Mouse (Mus musculus) kidney, adult 18-20 months (tissue): ENCODE measurements at regions not wholly inside any gene's neighbourhood (a gene's known extent, or its start where the extent isn't known, plus 50 kb on each side); places are given as distances from the start of the nearest gene placed in this dataset.

Source experiments
- DNase-seq: peaks from one replicate; pipeline ENCODE4 v3.0.0; 2021

DNA sequence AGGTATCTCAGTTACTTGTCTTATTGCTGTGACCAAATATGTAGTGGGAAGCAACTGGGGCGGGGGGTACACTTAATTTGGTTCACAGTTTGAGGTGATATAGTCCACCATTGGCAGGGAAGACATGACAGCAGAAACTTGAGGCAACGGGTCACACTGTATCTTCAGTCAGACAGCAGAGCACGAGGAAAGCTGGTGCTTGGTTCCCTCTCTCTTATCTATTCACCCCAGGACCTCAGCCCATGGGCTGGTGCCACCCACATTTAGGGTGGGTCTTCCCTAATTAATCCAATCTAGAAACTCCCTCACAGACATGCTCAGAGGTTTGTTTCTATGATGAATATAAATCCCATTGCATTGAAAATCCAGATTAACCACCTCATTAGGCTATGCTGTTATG lies 56.5 kb downstream of the Otud1 start:
- no peak for DNase-seq

DNA sequence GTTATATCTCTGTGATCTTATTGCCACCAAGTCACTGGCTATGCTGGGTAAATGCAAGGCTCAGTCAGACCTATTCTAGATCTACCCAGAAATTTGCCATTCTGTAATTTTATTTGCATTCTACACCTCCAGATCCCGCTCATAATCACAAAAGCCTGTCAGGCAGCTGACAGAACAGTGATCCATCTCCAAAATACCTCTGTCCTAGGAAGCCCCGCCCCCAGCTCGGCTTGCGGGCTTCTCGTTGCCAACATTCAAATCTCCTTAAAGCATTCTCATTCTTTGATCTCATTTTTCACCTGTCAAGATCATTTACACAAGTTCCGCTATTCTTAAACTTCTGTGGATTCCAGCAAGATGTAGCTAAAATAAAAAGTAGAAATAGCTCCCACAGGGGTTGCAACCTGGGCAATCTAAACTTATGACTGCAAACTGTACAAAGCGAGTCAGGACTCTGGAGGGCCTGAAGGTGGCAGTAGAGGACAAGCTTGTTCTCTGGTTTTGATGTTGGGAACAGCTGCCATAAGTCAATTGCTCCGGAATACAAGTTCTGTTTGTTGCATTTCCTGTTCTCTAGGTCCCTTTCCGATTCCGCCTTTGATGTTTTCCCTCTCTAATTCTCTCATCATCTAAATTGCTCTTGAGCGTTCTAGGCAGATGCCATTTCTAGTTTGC lies 58.1 kb downstream of the Otud1 start:
- DNase-seq: peak; percentile 54

DNA sequence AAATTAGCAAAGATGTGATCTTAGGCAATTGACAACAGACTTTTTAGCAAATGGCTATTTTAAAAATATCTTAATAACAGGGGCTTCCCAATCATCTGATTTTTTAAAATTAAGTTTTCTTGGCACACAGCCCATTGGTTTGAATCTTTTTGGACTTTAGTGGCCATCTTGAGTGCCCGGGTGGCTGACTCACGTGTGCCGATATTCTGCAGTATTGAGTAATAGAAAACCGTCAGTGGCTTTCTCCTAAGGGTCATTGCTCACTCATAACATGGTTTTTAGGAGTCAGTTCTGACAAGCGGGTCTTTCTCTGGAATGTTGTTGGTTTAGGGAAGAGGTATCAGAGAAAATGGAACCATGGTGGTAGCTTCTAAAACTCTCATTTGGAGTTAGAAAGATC lies 58.8 kb downstream of the Otud1 start:
- DNase-seq: no peak

DNA sequence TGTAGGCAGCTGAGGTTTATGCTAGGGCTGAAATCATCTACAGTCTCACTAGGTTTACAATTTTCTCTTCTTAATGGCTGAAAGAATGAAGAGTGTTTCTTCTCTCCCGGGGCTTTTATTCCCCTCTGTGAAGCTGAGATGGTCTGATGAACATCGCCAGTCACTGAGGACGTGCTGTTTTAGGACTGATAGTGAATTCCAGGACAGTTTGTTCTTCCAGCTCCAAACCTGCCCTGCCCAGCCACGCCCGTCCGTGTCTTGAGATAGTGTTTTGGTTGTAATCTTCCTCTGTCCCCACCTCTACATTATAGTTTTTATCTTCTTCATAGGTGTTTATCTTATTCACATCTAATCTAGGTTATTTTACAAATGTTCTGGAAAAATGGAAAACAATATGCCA lies 68.5 kb downstream of the Otud1 start:
- DNase-seq: no peak

DNA sequence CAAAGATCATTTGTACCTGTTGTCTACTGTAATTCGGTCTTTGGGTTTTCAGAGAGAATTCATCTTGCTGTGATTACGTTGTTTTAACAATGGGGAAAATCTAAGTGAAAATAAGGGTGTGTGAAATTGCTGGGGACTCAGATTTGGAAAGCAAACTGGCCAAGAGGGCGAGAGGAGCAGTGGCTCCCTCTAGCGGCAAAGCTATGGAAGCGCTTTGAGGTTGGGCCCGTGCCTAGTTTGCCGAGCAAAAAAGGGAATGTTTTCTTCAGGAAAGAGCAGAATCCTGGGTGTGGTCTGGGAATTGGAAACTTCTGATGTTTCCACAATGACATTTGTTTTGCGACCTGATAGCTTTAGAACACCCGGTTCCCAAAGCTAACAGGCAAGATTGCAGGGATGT lies 69.4 kb downstream of the Otud1 start:
- DNase-seq: peak; percentile 38

DNA sequence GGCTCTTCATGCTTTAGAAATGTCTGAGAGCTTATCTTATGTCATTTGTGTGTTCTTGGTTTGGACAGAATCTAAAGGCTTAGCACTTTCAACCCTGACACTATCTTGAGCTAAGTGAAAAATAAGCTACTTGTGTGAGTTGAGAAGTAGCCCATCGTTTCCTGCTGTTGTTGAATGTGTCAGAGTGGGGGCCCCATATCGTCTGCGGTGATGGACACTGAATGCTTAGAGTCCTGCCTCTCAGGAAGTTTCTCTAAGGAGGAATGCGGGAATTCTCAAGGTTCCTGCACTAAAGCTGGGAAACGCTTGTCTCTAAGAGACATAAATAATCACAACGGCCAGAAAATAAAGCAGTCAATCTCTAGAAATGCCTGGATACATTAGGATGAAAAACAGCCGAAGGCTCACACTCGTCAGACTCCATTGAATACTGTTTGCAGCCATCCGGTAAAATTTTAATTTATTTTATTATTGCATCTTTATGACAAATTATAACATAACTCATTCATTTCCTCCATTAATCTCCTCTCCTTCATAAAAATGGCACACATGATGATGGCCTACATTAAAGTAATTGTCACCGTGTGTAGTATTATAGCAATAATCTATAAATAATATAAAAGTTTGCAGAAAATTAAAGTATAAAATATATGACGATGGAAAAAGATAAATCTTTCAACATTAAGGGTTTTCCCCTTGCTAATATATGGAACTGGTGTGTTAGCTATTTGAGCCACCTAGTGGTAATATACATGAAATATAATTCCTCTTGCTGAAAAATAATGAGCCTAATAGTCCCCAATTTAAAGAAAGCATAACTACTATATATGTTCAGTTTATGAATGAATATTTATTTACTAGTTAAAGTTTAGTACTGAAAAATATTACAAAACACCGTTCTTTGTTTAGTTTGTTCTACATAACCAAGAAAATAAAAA lies 75.6 kb downstream of the Otud1 start:
- DNase-seq: no peak

DNA sequence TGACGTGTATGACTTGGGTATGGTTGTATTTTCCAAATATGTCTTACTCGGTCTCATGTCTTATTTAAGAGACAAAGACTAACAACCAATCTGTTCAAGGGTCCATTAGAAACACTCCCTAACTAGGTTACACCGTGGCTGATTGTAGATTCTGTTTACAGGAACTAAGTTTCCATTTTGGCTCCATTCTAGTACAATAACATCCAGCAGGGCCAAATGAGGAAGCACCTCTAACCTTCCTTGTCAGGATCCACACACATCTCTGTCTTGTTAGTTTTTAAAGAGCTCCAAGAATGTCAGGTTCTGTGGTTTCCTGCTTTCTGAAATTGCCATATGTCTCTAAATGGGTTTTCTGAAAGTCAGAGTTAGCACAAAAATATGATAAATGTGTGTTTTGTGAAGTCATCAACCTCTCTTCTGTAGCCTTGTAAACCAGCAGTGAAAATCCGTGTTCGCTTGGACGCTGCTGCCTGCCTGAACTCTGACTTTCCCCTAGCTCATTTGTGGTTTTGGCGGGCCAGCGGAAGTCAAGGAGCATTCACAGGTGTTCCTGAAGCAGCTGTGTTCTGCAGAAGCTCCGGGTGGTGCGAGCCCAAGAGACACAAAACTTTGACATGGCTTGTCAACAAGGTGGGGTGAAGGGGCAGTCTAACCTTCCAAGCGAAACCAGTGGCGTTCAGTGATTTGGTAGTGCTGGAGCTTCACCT lies 76.8 kb downstream of the Otud1 start:
- DNase-seq: no peak

DNA sequence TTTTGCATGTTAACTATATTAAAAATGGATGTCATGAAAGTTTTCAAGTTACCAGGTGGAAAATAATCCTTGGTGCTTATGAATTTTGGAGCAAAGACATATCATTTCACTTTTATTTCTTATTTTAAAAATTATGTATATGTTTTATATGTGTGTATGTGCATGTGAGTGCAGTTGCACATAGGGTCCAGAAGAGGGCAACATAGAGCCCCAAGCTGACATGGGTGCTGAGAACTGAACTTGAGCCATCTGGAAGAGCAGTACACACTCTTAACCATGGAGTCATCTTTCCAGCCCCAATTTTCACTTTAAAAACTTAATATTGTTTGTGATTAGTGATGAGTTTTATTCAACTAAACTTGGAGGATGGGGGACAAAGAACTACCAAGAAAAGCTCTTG lies 84.0 kb downstream of the Otud1 start:
- DNase-seq: no peak

DNA sequence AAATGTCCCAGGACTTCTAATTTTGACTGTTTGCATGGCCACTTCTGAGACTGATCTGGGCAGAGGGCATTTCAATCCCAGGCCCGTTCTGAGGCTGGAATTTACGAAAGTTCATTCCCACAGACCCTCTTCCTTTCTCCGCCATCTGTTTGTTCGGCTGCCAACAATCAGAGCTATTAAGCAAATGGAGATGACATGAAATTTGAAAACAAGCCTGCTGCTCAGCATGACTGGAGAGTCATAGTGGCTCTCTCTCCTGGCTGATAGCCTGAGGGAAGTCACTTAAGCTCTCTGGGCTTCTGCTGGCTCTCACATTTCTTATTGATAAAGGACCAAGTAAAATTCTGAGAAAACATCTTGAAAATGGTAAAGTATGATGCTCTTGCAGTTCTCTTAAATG lies 85.9 kb downstream of the Otud1 start:
- DNase-seq: no peak

DNA sequence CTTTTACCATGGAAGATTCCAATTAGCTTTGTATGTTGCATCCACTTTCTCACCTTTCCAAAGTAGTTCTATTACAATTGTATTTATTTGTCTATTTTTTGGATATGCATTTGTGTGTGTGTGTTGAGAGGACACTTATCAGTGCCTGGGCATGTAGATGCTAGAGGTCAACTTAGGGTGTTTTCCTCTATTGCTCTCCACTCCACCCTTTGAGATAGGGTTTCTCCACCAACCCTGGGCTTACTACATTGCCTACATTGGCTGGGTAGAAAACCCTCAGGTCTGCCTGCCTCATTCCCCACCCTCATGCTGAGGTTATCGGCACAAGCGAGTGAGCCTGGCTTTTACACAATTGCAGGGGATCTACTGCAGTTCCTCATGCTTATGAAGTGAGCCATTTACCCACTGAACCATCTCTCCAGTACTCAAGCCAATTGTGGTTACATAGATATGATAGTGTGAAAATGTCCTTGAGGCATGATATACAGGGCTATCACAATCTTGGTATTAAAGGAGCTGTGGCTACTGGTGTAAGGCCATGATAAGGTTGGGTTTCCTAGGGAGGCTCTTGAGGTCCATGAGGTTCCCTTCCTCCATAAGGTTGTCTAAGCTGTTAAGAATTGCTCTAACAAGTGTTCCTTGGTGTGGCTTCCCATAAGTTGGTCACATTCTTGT lies 87.6 kb downstream of the Otud1 start:
- DNase-seq: no peak

DNA sequence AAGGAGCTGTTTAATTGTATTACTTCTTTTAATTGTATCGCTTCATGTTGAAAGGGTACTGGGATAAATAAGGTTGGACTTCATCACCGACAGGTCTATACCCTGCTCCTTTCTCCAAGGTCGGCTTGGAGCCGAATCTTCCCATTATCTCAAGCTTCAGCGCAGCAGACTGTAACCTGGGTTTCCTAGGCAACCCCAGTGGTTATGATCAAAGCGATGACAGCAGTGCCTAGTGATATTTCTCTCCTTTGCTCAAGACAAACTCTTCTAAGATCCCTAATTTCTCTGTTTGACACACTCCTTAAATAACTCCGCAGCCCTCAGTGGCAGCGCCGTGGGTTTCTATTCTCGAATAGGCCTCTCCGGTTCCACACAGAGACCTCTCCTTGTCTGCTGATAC lies 95.2 kb downstream of the Otud1 start:
- DNase-seq: no peak

DNA sequence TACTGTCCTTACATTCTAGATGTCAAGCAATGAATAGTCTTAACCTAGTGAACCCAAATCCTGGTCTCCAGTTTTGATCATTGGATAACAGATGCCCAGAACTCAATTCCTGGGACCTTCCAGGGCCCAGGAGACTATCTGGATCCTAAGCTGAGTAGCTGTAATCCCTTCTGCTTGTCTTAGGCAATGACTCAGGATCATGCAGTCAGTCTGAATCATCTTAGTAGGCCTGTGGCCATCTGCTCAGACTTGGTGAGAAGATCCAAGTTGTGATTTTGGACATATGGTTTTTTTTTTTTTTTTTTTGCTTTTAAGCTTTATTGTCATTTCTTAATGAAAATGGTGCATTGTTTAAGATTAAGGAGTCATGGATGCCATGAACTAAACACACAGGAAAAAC lies 95.9 kb downstream of the Otud1 start:
- no peak for DNase-seq

DNA sequence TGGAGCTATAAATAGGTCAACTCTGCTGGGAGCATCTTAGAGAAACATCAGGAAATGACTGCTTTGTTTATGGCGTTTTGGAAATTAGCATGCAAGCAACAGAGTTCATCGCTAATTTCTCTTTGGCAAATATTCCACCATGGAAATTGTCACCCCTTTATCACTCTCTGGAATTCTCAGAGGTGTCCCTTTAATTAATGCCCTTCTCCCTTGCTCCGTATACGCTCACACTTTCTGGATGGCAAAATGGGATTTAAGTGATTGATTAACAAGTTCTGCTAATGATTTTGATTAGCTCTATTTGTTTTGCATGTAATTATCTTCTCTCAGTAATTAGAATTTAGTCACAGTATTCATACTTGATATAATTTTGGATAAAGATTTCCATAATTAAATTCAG lies 100.4 kb downstream of the Otud1 start:
- DNase-seq: no peak

DNA sequence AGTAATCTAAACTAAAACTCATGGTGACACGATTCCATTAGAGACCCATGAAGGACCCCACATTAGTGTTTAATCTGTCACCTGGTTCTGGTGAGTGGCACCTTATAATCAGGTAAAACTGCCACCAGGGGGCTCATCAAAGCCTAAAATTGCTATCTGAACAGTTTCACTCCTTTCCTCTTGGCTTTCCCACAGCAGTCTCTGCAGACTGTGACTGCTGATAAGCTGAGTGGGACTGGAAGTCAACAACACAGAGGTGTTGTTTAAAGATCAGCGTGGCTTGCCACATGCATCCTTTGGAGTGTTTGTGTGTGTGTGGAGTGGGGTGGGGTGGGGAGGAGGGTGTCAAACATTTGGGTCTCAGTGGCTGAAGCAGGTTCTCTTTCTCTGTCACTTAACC lies 101.6 kb downstream of the Otud1 start:
- peak; percentile 4 for DNase-seq

DNA sequence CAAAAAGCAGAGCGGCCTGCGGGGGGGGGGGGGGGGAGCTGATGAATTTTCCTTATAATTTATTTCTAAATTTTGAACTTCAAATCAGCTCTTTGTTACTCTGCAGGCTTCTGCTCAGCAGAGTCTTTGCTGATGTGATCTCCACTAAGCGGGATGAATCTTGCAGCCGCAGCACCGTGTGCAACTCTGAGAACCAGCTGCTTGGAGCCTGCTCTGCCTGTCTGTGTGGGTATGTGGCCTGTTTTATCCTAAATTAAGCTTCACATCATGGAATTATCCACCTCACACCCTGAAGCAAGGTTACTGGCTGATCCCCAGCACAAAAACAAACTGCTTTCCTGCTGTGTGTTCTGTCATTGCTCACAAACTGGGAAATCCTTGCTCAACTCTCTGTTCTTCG lies 102.0 kb downstream of the Otud1 start:
- no peak for DNase-seq

DNA sequence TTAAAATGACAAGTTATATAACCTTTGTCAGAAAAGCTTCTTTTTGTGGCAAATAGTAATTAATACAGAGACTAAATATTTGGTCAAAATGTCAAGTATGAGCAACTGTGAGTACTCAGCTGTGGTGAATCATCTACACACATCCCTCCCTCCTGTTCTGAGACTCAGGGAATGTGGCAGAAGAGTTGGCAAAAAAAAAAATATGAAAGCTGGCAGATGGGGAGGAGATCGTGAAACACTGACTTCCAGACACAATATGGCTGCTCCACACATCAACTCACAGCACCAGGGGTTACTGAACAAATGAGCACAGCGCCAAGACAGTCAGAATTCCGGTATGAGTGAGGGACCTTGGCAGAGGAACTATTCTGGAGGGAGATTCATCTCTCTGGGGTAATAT lies 105.4 kb downstream of the Otud1 start:
- DNase-seq: no peak

DNA sequence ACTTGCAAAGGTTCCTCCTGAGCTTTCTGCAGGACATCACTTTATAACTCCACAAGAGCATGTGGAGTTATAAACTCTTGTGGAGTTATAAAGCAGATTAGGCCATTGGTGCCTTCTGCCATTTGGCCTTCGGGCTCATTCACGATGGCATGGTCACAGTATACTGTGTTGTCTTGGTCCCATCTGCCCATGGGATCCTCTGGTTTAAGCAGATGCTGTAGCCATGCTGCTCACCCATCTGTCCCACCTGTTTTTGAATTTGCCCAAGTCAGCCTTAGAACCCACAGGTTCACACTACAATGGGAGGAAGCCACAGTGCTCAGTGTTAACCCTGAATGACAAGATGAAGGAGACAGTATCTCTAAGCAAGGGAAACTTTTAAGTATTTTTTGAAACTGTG lies 124.7 kb upstream of the Etl4 start:
- DNase-seq: no peak

DNA sequence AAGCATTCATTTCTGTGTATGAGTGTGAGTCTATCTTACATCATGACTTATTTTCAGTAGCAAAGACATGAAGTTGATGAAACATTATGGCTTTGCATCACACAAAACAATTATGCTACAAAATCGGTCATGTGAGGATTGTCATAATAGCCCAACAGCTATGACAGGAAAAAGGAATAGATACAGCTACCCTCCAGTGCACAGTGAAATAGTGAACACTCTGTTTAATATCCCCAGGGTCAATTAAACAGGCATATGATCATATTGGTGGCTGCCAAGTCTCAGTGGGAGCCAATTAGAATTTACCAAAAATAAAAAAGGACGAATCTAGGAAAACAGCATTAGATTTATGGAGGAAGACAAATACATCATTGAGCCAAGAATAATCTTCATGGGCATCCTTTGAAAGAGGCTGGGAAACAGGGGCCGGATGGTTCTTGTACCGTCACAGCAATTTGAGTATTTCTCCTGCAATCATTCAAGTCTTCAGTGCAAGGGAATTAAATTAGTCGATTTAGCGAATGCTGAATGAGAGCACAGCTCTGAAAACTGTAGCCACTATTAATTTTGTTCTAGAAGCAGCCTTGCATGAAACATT lies 123.8 kb upstream of the Etl4 start:
- no peak for DNase-seq

DNA sequence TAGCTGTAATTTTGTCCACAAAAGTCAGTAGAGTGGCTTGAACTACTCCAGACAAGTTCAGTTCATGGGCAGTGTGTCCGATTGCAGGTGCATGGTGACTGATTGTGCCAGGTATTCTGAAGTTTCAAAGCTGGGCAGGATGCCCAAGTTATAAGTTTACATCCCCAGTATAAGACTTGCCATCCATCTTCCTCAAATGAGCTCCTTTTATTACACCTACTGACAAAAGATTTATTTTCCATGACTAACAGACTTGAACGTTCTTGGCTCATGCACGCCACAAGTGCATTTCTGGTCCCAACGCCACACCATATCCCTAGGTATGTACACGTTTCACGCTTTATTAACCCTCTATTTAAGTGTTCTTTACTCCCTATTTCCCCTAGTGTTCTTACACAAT lies 117.4 kb upstream of the Etl4 start:
- no peak for DNase-seq

DNA sequence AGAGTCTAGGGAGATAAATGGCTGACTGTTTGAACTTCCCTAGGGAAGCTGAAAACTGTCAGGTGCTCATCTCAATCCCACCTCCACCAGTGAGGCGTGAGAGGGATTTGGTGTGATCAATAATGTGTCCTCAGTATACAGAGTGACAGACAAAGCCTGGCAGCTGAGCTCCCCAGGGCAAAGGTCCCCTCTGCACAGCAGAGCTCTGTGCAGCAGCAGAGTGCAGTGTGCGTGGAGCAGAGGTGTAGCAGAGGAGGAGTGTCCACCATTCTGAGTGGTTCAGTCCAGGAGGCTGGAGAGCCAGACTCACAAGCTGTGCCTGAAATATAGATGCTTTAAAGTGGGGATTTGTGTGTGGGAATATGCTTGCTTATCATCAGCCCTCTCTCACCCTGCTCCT lies 112.8 kb upstream of the Etl4 start:
- no peak for DNase-seq
